Mouse (Mus musculus): ENCODE measurements at regions not wholly inside any gene's neighbourhood (a gene's known extent, or its start where the extent isn't known, plus 50 kb on each side); places are given as distances from the start of the nearest gene placed in this dataset.
A peak's percentile ranks its signal among the peaks of the same experiment; 100 is the strongest.

DNA sequence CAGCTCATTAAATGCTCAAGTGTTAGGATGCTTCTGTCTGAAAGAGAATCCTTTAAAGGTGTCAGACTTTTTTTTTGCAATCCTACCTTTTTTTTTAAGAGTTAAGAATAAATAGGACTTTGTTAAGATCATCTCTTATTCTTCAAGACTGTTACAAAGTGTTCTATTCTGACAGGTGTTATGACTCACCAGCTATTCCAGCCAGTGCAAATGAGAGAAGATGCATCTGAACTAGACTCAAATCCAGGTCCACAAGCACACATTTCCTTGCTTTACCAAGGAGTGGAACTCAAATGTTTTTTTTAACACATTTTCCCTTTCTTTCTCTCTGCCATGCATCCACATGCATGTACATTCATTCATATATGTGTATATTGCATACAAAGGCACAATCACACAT, 98.4 kb upstream of the Atp10a start:
- no peak for DNase-seq (ENCODE audit: extremely low spot score in 1 of 2, low spot score in 2 of 2)
- intact Hi-C loops (cut with DNase I), result no loop called here

DNA sequence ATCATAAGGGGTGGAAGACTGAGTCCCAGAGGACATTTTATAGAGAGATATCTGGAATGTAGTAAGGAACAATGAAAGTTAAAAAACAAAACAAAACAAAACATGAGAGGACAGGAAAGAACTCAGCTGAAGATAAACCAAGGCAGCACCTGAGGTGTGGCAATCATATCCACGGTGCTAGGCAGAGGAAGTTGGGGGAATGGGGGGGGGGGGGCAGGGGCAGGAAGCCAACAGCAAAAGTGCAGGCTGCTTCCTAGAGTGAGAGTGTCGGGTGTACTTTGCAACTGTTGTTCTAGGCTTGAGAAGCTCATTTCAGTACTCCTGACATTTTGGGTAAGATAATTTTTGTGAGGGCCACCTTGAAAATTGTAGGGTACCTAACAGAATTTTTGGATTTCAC, 87.2 kb upstream of the Atp10a start:
- no peak for DNase-seq (ENCODE audit: extremely low spot score in 1 of 2, low spot score in 2 of 2)
- intact Hi-C loops (cut with DNase I), result no loop called here

GRCm38 (mm10) chr7:58584241-58584820, 71.6 kb upstream of the Atp10a start:
- intact Hi-C loops (cut with DNase I), result loop anchor here (10.0 kb wide), 3 partner anchors 160 to 490 kb away; no protein-coding TSS in a partner anchor
- DNase-seq (ENCODE audit: extremely low spot score in 1 of 2, low spot score in 2 of 2), result peak in 1 of 2 experiments; percentile 57

GRCm38 (mm10) chr7:58585626-58586256, 70.2 kb upstream of the Atp10a start:
- intact Hi-C loops (cut with DNase I), result loop anchor here (10.0 kb wide), 3 partner anchors 159 to 489 kb away; no protein-coding TSS in a partner anchor
- no peak for DNase-seq (ENCODE audit: extremely low spot score in 1 of 2, low spot score in 2 of 2)

DNA sequence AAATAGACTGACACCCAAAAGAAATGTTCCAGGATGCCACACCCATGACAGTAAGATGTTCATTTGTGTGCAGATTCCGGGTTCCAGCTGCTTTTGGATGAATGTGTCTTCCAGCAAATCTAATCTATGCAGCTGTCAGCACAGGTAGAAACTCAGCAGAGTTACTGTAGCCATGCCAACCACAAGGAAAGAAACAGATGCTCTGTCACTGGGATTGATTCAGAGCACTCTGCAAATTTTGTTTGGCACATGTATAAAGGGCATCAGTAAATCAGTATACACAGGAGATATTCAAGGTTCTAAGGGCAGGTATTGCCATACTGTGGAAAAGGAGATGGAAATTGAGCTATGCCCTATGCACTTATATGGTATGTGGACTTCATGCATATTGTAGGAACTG, 60.0 kb upstream of the Atp10a start:
- intact Hi-C loops (cut with DNase I), result no loop called here
- DNase-seq (ENCODE audit: extremely low spot score in 1 of 2, low spot score in 2 of 2), result no peak
